Mouse (Mus musculus): ENCODE measurements around the gene Gfy. TPM values are rescaled to one million over a fixed set of nuclear protein-coding genes. Genes with fewer than 3 reads are reported as not detected.
"Not testable (repeated sequence)": the region's sequence is repeated elsewhere in the genome, so short reads cannot be mapped to it uniquely, and the experiment has no call there.

The Gfy gene
- polyA plus RNA-seq, 1 experiment from 2014 or later = not detected

DNA sequence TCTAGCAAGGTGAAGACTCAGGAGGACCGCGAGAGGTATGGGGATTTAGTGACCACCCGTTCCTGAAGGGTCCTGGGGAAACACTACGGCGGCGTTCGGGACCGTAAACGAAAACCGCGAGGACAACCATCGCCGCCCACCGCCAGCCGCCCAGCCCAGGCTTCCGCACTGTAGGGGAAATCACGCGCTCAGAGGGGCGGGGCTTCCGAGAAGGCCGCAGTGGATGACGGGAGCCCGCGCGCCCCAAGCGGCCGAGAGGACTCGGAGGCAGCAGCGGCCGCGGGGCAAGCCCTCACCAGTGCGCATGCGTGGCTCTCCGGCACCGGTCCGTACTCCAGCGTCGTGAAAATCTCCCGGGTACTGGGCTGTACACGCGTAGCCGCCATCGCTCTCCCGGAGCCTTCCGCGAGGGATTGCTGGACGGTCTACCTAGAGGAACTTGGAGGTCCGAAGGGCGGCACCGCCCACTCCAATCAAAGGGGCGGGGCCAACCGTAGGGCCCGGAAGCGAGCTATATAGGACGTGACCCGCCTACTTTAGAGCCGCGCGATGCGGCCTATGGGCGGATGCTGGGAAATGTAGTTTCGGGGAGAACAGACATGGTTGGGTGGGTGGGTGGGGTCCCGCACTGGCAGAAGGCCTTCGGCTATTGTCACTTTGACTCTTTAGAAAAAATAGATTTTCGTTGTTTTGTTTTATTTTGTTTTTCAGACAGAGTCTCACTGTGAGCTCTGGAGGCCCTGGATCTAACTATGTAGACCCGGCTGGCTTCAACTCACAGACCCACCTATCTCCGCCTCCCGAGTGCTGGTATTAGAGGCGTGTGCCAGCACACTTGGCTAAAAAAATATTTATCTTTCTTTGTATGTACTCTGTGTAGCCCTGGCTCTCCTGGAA is 25.0 kb downstream of the Gfy start, which contains the start of the genes Pih1d1 and Aldh16a1:
Gene Pih1d1 (plus strand): TSS at position 208 of the 897 bp plus-strand sequence.
Gene Aldh16a1 (minus strand): TSS at position 489 of the 897 bp plus-strand sequence.
- peak; percentile 96 for ATAC-seq (ENCODE audit: low FRiP score, low TSS enrichment)
- peaks cover 14% of the 10 kb centered on the region for H3K4me1 ChIP-seq (ENCODE audit: control insufficient read depth, insufficient read depth, low read length)
- peaks cover 21% of the 10 kb centered on the region; the same call in 1 of the 2 replicates for H3K36me3 ChIP-seq (ENCODE audit: control insufficient read depth, insufficient read depth, low read length)
- peak within 1 kb of the TSS; percentile 81 for H3K9ac ChIP-seq (replicated peaks; ENCODE audit: low read length)
- H3K4me3 ChIP-seq (replicated peaks; ENCODE audit: low read depth, low read length) = peak within 1 kb of the TSS; percentile 63
- H3K9me3 ChIP-seq (ENCODE audit: control insufficient read depth, low read length) = no peaks in the 10 kb centered on the region
- DNase-seq = peak; percentile 99
- WGBS = 5% methylated on average over 69 of the region's 69 CpGs
- peak within 1 kb of the TSS; percentile 95 for H3K27ac ChIP-seq (replicated peaks; ENCODE audit: low read depth, low read length)
- peak within 1 kb of the TSS; percentile 91 for H3K4me2 ChIP-seq (ENCODE audit: low read length)
- H3K27me3 ChIP-seq (ENCODE audit: control insufficient read depth, insufficient read depth, low read length) = no peaks in the 10 kb centered on the region

DNA sequence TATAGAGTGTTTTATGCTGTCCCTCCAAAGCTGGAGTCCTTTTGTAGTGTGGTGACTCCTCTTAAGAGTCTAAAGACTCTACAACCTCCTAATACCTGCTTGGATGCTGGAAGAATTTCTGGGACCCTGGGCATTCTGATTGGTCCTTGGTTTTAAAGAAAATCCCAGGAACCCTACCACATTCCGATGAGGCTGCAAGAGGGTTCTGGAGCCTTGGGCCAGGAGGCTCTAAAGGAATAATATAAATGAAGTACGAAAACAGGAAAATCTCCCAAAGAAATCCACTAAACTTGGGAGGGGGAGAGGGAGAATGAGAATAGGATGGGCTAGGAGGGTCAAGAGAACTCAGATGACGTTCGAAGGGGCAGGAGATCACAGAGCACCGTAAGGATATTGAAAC is 25.8 kb downstream of the Gfy start:
- peak overlapping the region; percentile 81 for H3K9ac ChIP-seq (replicated peaks; ENCODE audit: low read length)
- peak overlapping the region; percentile 91 for H3K4me2 ChIP-seq (ENCODE audit: low read length)
- DNase-seq (no peak), ATAC-seq (ENCODE audit: low FRiP score, low TSS enrichment) (no peak)
- no peaks in the 10 kb centered on the region for H3K27me3 ChIP-seq (ENCODE audit: control insufficient read depth, insufficient read depth, low read length)
- H3K4me3 ChIP-seq (replicated peaks; ENCODE audit: low read depth, low read length) = peak overlapping the region; percentile 63
- H3K27ac ChIP-seq (replicated peaks; ENCODE audit: low read depth, low read length) = peak overlapping the region; percentile 95
- H3K9me3 ChIP-seq (ENCODE audit: control insufficient read depth, low read length) = no peaks in the 10 kb centered on the region
- peaks cover 14% of the 10 kb centered on the region; the same call in 1 of the 2 replicates for H3K36me3 ChIP-seq (ENCODE audit: control insufficient read depth, insufficient read depth, low read length)
- H3K4me1 ChIP-seq (ENCODE audit: control insufficient read depth, insufficient read depth, low read length) = peaks cover 14% of the 10 kb centered on the region
- WGBS = 3% methylated on average over 5 of the region's 5 CpGs

DNA sequence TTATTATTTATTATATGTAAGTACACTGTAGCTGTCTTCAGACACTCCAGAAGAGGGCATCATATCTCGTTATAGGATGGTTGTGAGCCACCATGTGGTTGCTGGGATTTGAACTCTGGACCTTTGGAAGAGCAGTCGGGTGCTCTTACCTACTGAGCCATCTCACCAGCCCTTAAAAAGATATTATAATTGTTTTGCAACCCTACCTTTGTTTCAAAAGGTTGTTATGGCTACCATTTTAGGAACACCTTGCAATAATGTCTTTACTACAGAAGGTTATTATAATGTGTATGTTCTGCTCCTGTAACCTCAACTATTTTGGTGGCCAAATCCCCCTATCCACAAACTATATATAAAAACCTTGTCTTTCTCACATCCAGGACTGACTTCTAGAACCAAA is 26.3 kb downstream of the Gfy start:
- not testable (repeated sequence) for H3K9me3 ChIP-seq (ENCODE audit: control insufficient read depth, low read length); ATAC-seq (ENCODE audit: low FRiP score, low TSS enrichment); H3K4me2 ChIP-seq (ENCODE audit: low read length); DNase-seq; H3K9ac ChIP-seq (replicated peaks; ENCODE audit: low read length); H3K4me3 ChIP-seq (replicated peaks; ENCODE audit: low read depth, low read length); H3K27me3 ChIP-seq (ENCODE audit: control insufficient read depth, insufficient read depth, low read length); H3K36me3 ChIP-seq (ENCODE audit: control insufficient read depth, insufficient read depth, low read length); H3K27ac ChIP-seq (replicated peaks; ENCODE audit: low read depth, low read length)
- WGBS = 89% methylated on average over 2 of the region's 2 CpGs
- peaks cover 14% of the 10 kb centered on the region for H3K4me1 ChIP-seq (ENCODE audit: control insufficient read depth, insufficient read depth, low read length)

DNA sequence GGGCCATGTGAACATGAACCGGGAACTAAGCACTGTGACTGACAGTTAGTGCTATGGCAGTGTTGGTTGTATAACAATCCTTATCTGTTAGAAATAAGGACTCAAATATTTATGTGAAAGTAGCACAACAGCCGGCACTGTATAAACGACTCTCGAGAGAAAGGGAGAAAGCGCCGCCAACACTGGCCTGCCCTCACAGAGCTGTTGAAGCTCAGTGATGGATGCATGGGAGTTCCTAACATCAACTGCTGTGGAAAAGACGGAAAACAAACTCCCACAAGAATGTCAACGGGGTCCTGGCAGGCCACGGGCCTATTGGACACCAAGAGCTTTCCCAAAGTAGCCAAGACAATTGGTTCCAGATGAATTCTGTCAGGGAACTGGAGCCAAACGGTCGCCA is 28.1 kb downstream of the Gfy start:
- H3K4me1 ChIP-seq (ENCODE audit: control insufficient read depth, insufficient read depth, low read length) = peaks cover 14% of the 10 kb centered on the region
- 74% methylated on average over 11 of the region's 11 CpGs for WGBS
- H3K27ac ChIP-seq (replicated peaks; ENCODE audit: low read depth, low read length) = no peak overlapping the region
- ATAC-seq (ENCODE audit: low FRiP score, low TSS enrichment) (no peak), DNase-seq (no peak)
- H3K4me2 ChIP-seq (ENCODE audit: low read length) = no peak overlapping the region
- no peaks in the 10 kb centered on the region for H3K9me3 ChIP-seq (ENCODE audit: control insufficient read depth, low read length)
- peaks cover 1% of the 10 kb centered on the region; the same call in 1 of the 2 replicates for H3K36me3 ChIP-seq (ENCODE audit: control insufficient read depth, insufficient read depth, low read length)
- no peak overlapping the region for H3K4me3 ChIP-seq (replicated peaks; ENCODE audit: low read depth, low read length)
- H3K27me3 ChIP-seq (ENCODE audit: control insufficient read depth, insufficient read depth, low read length) = no peaks in the 10 kb centered on the region
- H3K9ac ChIP-seq (replicated peaks; ENCODE audit: low read length) = no peak overlapping the region

DNA sequence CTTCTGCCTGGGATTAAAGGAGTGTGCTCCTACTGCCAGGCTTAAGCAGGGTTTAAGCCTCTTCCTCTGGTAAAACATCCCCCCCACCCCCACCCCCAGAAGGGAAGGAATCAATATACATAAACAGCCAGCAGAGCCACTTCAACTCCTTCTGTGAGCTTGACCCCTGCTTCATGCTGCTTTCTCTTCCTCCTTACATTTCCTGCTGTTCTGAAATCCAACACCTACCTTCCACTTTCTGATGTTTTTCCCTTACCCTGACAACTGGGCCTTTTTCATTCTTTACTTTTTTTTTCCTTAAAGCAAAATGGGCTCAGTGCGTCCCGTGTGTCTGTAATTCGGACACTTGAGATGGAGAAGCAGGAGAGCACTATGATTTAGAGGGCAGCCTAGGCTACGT is 29.0 kb downstream of the Gfy start:
- 79% methylated on average over 4 of the region's 4 CpGs for WGBS
- Histone ChIP-seq H3K4me1 (ENCODE audit: control insufficient read depth, insufficient read depth, low read length) (peaks cover 11% of the 10 kb centered on the region), H3K9me3 (ENCODE audit: control insufficient read depth, low read length) (no peaks in the 10 kb centered on the region), H3K27ac (replicated peaks; ENCODE audit: low read depth, low read length) (no peak overlapping the region), H3K4me3 (replicated peaks; ENCODE audit: low read depth, low read length) (no peak overlapping the region), H3K27me3 (ENCODE audit: control insufficient read depth, insufficient read depth, low read length) (no peaks in the 10 kb centered on the region), H3K9ac (replicated peaks; ENCODE audit: low read length) (peak overlapping the region; percentile 23; the same call in 1 of the 2 replicates), H3K4me2 (ENCODE audit: low read length) (no peak overlapping the region), H3K36me3 (ENCODE audit: control insufficient read depth, insufficient read depth, low read length) (peaks cover 11% of the 10 kb centered on the region; the same call in 1 of the 2 replicates)
- ATAC-seq (ENCODE audit: low FRiP score, low TSS enrichment) = no peak
- no peak for DNase-seq

DNA sequence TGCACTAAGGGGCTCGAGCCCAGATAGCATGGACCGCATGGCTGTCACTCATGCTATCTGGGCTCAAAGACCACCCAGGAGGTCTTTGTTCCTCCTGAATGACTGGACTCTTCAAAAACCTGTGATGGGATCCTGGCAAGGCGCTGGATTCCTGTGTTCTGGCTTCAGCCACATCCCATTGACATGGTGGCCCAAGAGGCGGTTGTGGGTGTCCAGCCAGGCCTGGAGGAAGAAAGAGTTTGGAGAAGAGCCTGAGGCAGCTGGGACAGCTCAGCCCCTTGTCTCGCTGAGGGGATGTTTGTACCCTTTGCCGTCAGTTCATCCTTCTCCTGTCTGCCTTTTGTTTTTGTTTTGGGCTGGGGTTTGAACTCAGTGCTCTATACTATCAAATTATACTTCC is 29.8 kb downstream of the Gfy start:
- no peaks in the 10 kb centered on the region for H3K27me3 ChIP-seq (ENCODE audit: control insufficient read depth, insufficient read depth, low read length)
- H3K27ac ChIP-seq (replicated peaks; ENCODE audit: low read depth, low read length) = no peak overlapping the region
- peaks cover 15% of the 10 kb centered on the region; the same call in 1 of the 2 replicates for H3K36me3 ChIP-seq (ENCODE audit: control insufficient read depth, insufficient read depth, low read length)
- H3K4me2 ChIP-seq (ENCODE audit: low read length) = no peak overlapping the region
- ATAC-seq (ENCODE audit: low FRiP score, low TSS enrichment) (no peak), DNase-seq (no peak)
- H3K9ac ChIP-seq (replicated peaks; ENCODE audit: low read length) = no peak overlapping the region
- 13% methylated on average over 6 of the region's 6 CpGs for WGBS
- no peaks in the 10 kb centered on the region for H3K9me3 ChIP-seq (ENCODE audit: control insufficient read depth, low read length)
- H3K4me1 ChIP-seq (ENCODE audit: control insufficient read depth, insufficient read depth, low read length) = peaks cover 5% of the 10 kb centered on the region; the same call in 1 of the 2 replicates
- no peak overlapping the region for H3K4me3 ChIP-seq (replicated peaks; ENCODE audit: low read depth, low read length)

DNA sequence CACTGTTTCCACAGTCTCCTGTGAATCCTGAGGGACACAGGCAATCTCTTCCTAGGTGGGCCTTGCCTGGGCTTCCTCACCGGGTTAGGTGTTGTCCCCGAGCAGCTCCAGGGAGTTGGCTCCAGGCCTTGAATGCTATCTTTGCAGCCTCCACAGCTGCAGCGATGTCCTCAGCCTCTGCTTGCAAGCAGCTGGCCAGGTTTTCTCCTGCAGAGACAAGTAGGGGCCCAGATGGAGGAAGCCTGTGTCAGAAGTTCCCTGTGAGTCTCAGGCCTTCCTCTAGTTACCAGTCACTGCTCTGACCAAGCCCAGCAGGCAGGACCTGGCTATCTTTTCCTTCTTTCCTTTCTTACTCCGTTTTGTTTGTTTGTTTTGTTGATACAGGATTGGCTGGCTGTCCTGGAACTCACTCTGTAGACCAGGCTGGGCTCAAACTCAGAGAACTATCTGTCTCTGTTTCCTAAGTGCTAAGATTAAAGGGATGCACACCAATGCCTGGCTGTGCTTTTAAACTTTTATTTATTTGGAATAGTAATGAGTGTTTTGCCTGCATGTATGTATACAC is 30.8 kb downstream of the Gfy start:
- H3K36me3 ChIP-seq (ENCODE audit: control insufficient read depth, insufficient read depth, low read length) = peaks cover 22% of the 10 kb centered on the region
- H3K9me3 ChIP-seq (ENCODE audit: control insufficient read depth, low read length) = no peaks in the 10 kb centered on the region
- H3K4me2 ChIP-seq (ENCODE audit: low read length) = no peak overlapping the region
- H3K4me1 ChIP-seq (ENCODE audit: control insufficient read depth, insufficient read depth, low read length) = peaks cover 3% of the 10 kb centered on the region; the same call in 1 of the 2 replicates
- ATAC-seq (ENCODE audit: low FRiP score, low TSS enrichment) = no peak
- no peak overlapping the region for H3K9ac ChIP-seq (replicated peaks; ENCODE audit: low read length)
- WGBS = 69% methylated on average over 4 of the region's 4 CpGs
- no peak overlapping the region for H3K27ac ChIP-seq (replicated peaks; ENCODE audit: low read depth, low read length)
- H3K27me3 ChIP-seq (ENCODE audit: control insufficient read depth, insufficient read depth, low read length) = no peaks in the 10 kb centered on the region
- no peak for DNase-seq
- H3K4me3 ChIP-seq (replicated peaks; ENCODE audit: low read depth, low read length) = no peak overlapping the region

- H3K9ac ChIP-seq (replicated peaks; ENCODE audit: low read length) = no peak overlapping the region
- ATAC-seq (ENCODE audit: low FRiP score, low TSS enrichment) = no peak
- H3K27me3 ChIP-seq (ENCODE audit: control insufficient read depth, insufficient read depth, low read length) = no peaks in the 10 kb centered on the region
- H3K27ac ChIP-seq (replicated peaks; ENCODE audit: low read depth, low read length) = no peak overlapping the region
- no peak for DNase-seq
- 93% methylated on average over 11 of the region's 11 CpGs for WGBS
- no peak overlapping the region for H3K4me2 ChIP-seq (ENCODE audit: low read length)
- no peak overlapping the region for H3K4me3 ChIP-seq (replicated peaks; ENCODE audit: low read depth, low read length)
- no peaks in the 10 kb centered on the region for H3K4me1 ChIP-seq (ENCODE audit: control insufficient read depth, insufficient read depth, low read length)
- H3K36me3 ChIP-seq (ENCODE audit: control insufficient read depth, insufficient read depth, low read length) = peaks cover 27% of the 10 kb centered on the region
- H3K9me3 ChIP-seq (ENCODE audit: control insufficient read depth, low read length) = no peaks in the 10 kb centered on the region
Measured at GRCm38 (mm10) chr7:45147899-45148298, 31.5 kb downstream of the Gfy start.

Measured in midbrain, embryonic 14.5 days (tissue).